Mouse (Mus musculus) lung, embryonic 16.5 days (tissue): Measurements from ENCODE around the gene Isx. TPM values are rescaled to one million over a fixed set of nuclear protein-coding genes. Genes with fewer than 3 reads are reported as not detected.

Experiments used
- ATAC-seq: fragments of 200-750 bp; cut with Nextera tagmentation; 2 replicates; pipeline ENCODE4 v1.8.0; 2017; ENCODE audit warnings: low read depth, mild to moderate bottlenecking, moderate library complexity
- H3K27ac ChIP-seq: fragments of 300-500 bp; sonication (generic); 2 replicates; pipeline ENCODE4 v1.5.1; 2014; ENCODE audit warnings: mild to moderate bottlenecking, control low read depth, low read length
- H3K27me3 ChIP-seq: fragments of 300-500 bp; sonication (generic); 2 replicates; pipeline ENCODE4 v1.6.1; 2014; ENCODE audit warnings: low read depth, low read length, mixed read lengths; ENCODE audit not compliant: control insufficient read depth, insufficient read depth
- H3K36me3 ChIP-seq: fragments of 300-500 bp; sonication (generic); 2 replicates; pipeline ENCODE4 v1.6.1; 2014; ENCODE audit warnings: low read length; ENCODE audit not compliant: control insufficient read depth, insufficient read depth
- H3K4me1 ChIP-seq: fragments of 300-500 bp; sonication (generic); replicated peaks from 2 replicates; pipeline ENCODE4 v1.6.1; 2014; ENCODE audit warnings: low read length, mixed read lengths; ENCODE audit not compliant: control insufficient read depth, insufficient read depth
- H3K4me2 ChIP-seq: fragments of 300-500 bp; sonication (generic); 2 replicates; pipeline ENCODE4 v1.6.1; 2014; ENCODE audit warnings: low read depth, low read length, control low read depth
- H3K4me3 ChIP-seq: fragments of 300-500 bp; sonication (generic); 2 replicates; pipeline ENCODE4 v1.5.1; 2014; ENCODE audit warnings: mild to moderate bottlenecking, low read length, control low read depth
- H3K9ac ChIP-seq: fragments of 300-500 bp; sonication (generic); 2 replicates; pipeline ENCODE4 v1.6.1; 2014; ENCODE audit warnings: low read length, control low read depth
- H3K9me3 ChIP-seq: fragments of 300-500 bp; sonication (generic); 2 replicates; pipeline ENCODE4 v1.6.1; 2016; ENCODE audit warnings: low read length; ENCODE audit not compliant: control insufficient read depth
- WGBS: fragments of 180-500 bp; shearing (Covaris S2); extraction: QIAGEN DNeasy Blood & Tissue Kit; methylation state at CpG from one replicate; pipeline ENCODE4 v1.1.7; 2014; 5-methylcytosine and 5-hydroxymethylcytosine counted together
- polyA plus RNA-seq: library from polyadenylated mRNA; unstranded; fragments of >200 nt; fragmentation: Nextera tagmentation; extraction: Ambion mirVana; gene quantifications from 2 replicates; pipeline ENCODE4 v1.2.1, GENCODE M21; 2015

Isx gene
- polyA plus RNA-seq, 1 experiment from 2014 or later: not detected

DNA sequence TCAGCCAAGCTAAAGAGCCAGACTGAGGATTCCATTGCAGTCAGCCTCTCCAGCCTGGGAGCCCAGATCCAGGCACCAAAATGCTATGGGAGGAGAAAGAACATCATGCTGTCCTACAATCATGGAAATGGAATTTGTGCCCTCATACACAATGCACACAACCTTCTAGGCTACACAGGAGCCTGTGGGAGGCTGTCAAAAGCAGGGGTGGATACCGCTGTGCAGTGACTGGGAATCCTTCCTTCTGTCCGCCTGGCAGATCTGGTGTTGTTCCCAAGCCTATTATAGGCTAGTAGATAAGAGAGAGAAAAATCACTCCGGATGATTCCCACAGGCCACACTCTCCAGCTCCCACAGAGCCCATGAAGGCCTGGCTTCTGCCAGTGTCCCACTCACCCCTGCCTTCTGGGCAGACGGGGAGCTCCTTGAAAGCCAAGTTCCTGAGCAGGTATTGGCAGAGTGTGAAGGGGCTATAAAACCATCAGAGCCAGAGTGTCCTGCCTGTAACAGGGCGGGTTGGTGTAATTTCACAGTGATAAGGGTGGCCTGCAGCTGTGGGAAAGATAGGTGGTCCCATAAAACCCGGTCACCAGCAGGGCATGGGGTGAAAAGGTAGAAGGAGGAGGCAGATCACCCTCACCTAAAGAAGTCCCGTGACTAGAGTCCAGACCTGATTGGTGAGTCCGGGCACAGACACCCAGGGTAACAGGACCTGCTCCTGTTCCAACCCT lies 47.9 kb downstream of the Isx start:
- no peak overlapping the region for H3K9ac ChIP-seq
- no peaks in the 10 kb centered on the region for H3K36me3 ChIP-seq

DNA sequence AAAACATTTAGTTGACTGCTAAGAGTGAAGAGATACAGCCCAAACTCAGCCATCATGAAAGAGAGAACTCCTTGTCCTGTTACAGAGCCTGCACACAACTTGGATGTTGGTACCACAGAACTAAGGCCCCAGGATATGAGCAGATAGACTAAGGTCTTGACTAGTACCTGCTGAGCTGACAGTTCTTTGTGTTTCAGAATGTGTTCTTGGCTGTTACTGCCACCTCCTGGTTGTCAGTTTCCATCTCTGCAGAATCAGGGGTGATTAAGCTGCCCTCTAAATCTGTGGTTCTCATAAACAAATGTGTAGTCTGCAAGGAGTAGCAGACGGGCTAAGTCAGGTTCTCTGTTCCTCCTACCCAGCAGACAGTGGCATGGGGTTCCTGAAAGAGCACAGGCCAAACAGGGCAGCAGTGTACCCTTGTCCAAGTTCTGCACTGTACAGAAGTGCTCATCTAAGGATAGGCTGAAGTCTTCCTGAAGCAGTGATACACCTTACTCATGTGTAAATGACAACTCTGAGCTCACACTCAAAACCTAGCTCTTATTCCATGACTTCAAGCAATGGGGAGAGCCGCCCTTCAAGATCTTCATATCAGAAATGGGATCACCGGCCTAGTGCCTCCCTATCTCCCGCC lies 49.0 kb downstream of the Isx start:
- Histone ChIP-seq H3K4me2 (no peak overlapping the region), H3K4me1 (no peaks in the 10 kb centered on the region), H3K4me3 (no peak overlapping the region), H3K9me3 (no peaks in the 10 kb centered on the region), H3K36me3 (no peaks in the 10 kb centered on the region), H3K27ac (no peak overlapping the region), H3K9ac (no peak overlapping the region), H3K27me3 (no peaks in the 10 kb centered on the region)
- no peak for ATAC-seq
- WGBS: 68% methylated on average over 4 of the region's 4 CpGs

More for the DNA sequence above, 47.9 kb downstream of the Isx start:
- no peaks in the 10 kb centered on the region for H3K4me1 ChIP-seq
- no peak overlapping the region for H3K27ac ChIP-seq
- ATAC-seq: no peak
- 59% methylated on average over 8 of the region's 8 CpGs for WGBS
- H3K4me2 ChIP-seq: no peak overlapping the region
- H3K4me3 ChIP-seq: no peak overlapping the region
- H3K27me3 ChIP-seq: no peaks in the 10 kb centered on the region
- H3K9me3 ChIP-seq: no peaks in the 10 kb centered on the region

- no peak overlapping the region for H3K4me3 ChIP-seq
- no peak overlapping the region for H3K9ac ChIP-seq
- ATAC-seq: no peak
- H3K27me3 ChIP-seq: no peaks in the 10 kb centered on the region
- H3K4me2 ChIP-seq: no peak overlapping the region
- 46% methylated on average over 1 of the region's 1 CpGs for WGBS
- no peaks in the 10 kb centered on the region for H3K4me1 ChIP-seq
- H3K9me3 ChIP-seq: no peaks in the 10 kb centered on the region
- no peaks in the 10 kb centered on the region for H3K36me3 ChIP-seq
- no peak overlapping the region for H3K27ac ChIP-seq
Observed at GRCm38 (mm10) chr8:74927940-74928339, 55.0 kb downstream of the Isx start.

- Histone ChIP-seq H3K9me3 (no peaks in the 10 kb centered on the region), H3K27ac (no peak overlapping the region), H3K4me2 (no peak overlapping the region), H3K36me3 (no peaks in the 10 kb centered on the region), H3K27me3 (no peaks in the 10 kb centered on the region), H3K4me3 (no peak overlapping the region), H3K9ac (no peak overlapping the region), H3K4me1 (no peaks in the 10 kb centered on the region)
- ATAC-seq: no peak
- 19% methylated on average over 3 of the region's 3 CpGs for WGBS
Observed at GRCm38 (mm10) chr8:74930731-74931130, 57.8 kb downstream of the Isx start.

GRCm38 (mm10) chr8:74935308-74935707 lies 62.3 kb downstream of the Isx start:
- 16% methylated on average over 6 of the region's 6 CpGs for WGBS
- H3K9ac ChIP-seq: no peak overlapping the region
- no peak overlapping the region for H3K4me3 ChIP-seq
- no peak overlapping the region for H3K27ac ChIP-seq
- no peaks in the 10 kb centered on the region for H3K36me3 ChIP-seq
- H3K4me1 ChIP-seq: no peaks in the 10 kb centered on the region
- H3K4me2 ChIP-seq: no peak overlapping the region
- no peak; the same call in 1 of the 2 replicates for ATAC-seq
- H3K27me3 ChIP-seq: no peaks in the 10 kb centered on the region
- H3K9me3 ChIP-seq: no peaks in the 10 kb centered on the region

DNA sequence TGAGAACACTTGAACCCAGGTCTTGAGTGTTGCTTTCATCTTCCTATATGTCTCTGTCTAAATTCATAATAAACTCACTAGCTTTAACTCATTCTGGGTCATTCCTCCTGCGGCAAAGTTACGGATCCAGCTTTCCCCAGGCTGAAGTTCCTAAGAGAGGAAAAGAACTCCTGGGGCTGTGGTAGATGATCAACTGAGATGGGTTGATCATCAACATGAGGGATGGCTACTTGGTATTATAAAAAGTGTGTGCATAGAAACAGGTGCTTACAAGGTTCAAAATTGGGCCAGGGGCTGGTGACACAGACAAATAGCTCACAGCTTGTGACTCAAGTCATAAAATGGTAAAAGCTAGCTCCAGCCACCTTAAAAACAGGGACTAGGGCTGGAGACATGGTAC lies 63.7 kb downstream of the Isx start:
- Histone ChIP-seq H3K9ac (no peak overlapping the region), H3K4me1 (no peaks in the 10 kb centered on the region), H3K9me3 (no peaks in the 10 kb centered on the region), H3K27me3 (no peaks in the 10 kb centered on the region), H3K4me2 (no peak overlapping the region), H3K36me3 (no peaks in the 10 kb centered on the region), H3K4me3 (no peak overlapping the region), H3K27ac (no peak overlapping the region)
- 95% methylated on average over 2 of the region's 2 CpGs for WGBS
- no peak for ATAC-seq

GRCm38 (mm10) chr8:74942056-74942455 lies 69.1 kb downstream of the Isx start:
- no peak for ATAC-seq
- no peak overlapping the region for H3K27ac ChIP-seq
- no peak overlapping the region for H3K4me3 ChIP-seq
- no peak overlapping the region for H3K4me2 ChIP-seq
- H3K9ac ChIP-seq: no peak overlapping the region
- H3K36me3 ChIP-seq: no peaks in the 10 kb centered on the region
- no peaks in the 10 kb centered on the region for H3K27me3 ChIP-seq
- 83% methylated on average over 3 of the region's 3 CpGs for WGBS
- H3K4me1 ChIP-seq: no peaks in the 10 kb centered on the region
- no peaks in the 10 kb centered on the region for H3K9me3 ChIP-seq

Other genes with a start within 250 kb of the Isx start
- 35.6 and 37.2 TPM in 2 replicates for gene Hmgxb4, start 120.2 kb downstream of the Isx start, polyA plus RNA-seq
- 19.8 and 22.1 TPM in 2 replicates for gene Tom1, start 160.5 kb downstream of the Isx start, polyA plus RNA-seq
- 36.5 and 43.7 TPM in 2 replicates for gene Hmox1, start 220.4 kb downstream of the Isx start, polyA plus RNA-seq
- 171 and 172 TPM in 2 replicates for gene Mcm5, start 236.4 kb downstream of the Isx start, polyA plus RNA-seq